Comparison of ENCODE assay signal across 25 mouse cellular contexts in the genomic region with DNA sequence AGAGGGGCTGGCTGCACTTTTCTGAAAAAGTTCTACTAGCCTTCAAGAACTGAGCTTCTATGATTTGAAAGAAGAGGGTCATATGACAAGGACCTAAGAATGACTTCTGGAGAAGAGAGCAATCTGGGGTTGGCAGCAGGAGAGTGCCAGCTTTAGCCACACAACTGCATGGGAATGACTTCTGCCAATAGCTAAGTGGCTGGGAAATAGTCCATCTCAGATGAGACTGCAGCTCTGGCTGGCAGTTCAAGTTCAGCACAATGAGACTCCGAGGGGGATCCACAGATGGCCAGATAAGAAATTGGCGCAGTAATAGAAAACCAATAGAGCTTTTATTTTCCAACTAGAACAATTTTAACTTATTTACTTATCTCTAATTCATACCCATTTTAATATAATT.
"Had no signal": no experiment of that assay in that cellular context is flagged by ENCODE, and none has a peak within 500 bp of the region (broad histone marks: within the 10 kb centered on the region; RNA-seq: fewer than 3 reads in every experiment).

No protein-coding gene starts in this region.

- H3K4me3 ChIP-seq: kidney, embryonic 15.5 days; left cerebral cortex, adult 2 months; limb, embryonic 10.5 days; limb, embryonic 13.5 days; liver, embryonic 12.5 days; liver, embryonic 15.5 days; lung, embryonic 15.5 days; megakaryocyte, embryonic 14.5 days; neural tube, embryonic 12.5 days; neural tube, embryonic 15.5 days; stomach, embryonic 15.5 days had no signal

- H3K4me2 ChIP-seq: kidney, embryonic 15.5 days; limb, embryonic 13.5 days; liver, embryonic 12.5 days; liver, embryonic 15.5 days; lung, embryonic 15.5 days; midbrain, embryonic 11.5 days; neural tube, embryonic 12.5 days; neural tube, embryonic 15.5 days; stomach, embryonic 15.5 days had no signal

- H3K9ac ChIP-seq: kidney, embryonic 15.5 days; limb, embryonic 13.5 days; liver, embryonic 12.5 days; liver, embryonic 15.5 days; lung, embryonic 15.5 days; neural tube, embryonic 12.5 days; neural tube, embryonic 15.5 days; stomach, embryonic 15.5 days had no signal

- DNase-seq: kidney, adult 8-10 months; kidney, postnatal 10 days; kidney, postnatal 36 days; layer of hippocampus, postnatal 36 days; liver; lung, adult 18-20 months; lung, postnatal 10 days; lung, postnatal 36 days; midbrain, embryonic 14.5 days; retina, postnatal 1 day; right cerebral cortex, postnatal 25 days; spleen, adult 18-20 months; thymus, postnatal 25 days had no signal

- ATAC-seq: liver, embryonic 12.5 days had no signal

- H3K4me1 ChIP-seq: kidney, embryonic 15.5 days; limb, embryonic 10.5 days; limb, embryonic 13.5 days; liver, embryonic 12.5 days; liver, embryonic 15.5 days; lung, embryonic 15.5 days; megakaryocyte, embryonic 14.5 days; neural tube, embryonic 12.5 days; neural tube, embryonic 15.5 days; stomach, embryonic 15.5 days had no signal

- H3K27me3 ChIP-seq: kidney, embryonic 15.5 days; limb, embryonic 13.5 days; liver, embryonic 12.5 days; liver, embryonic 15.5 days; lung, embryonic 15.5 days; megakaryocyte, embryonic 14.5 days; neural tube, embryonic 12.5 days; neural tube, embryonic 15.5 days; stomach, embryonic 15.5 days had no signal

- H3K36me3 ChIP-seq: kidney, embryonic 15.5 days; limb, embryonic 10.5 days; limb, embryonic 13.5 days; liver, embryonic 12.5 days; liver, embryonic 15.5 days; lung, embryonic 15.5 days; neural tube, embryonic 12.5 days; neural tube, embryonic 15.5 days; stomach, embryonic 15.5 days had no signal

- H3K27ac ChIP-seq: kidney, embryonic 15.5 days; left cerebral cortex, adult 2 months; limb, embryonic 10.5 days; limb, embryonic 13.5 days; liver, embryonic 12.5 days; liver, embryonic 15.5 days; lung, embryonic 15.5 days; neural tube, embryonic 12.5 days; neural tube, embryonic 15.5 days; stomach, embryonic 15.5 days had no signal

- H3K9me3 ChIP-seq: kidney, embryonic 15.5 days; limb, embryonic 10.5 days; limb, embryonic 13.5 days; liver, embryonic 12.5 days; liver, embryonic 15.5 days; lung, embryonic 15.5 days; megakaryocyte, embryonic 14.5 days; neural tube, embryonic 12.5 days; neural tube, embryonic 15.5 days; stomach, embryonic 15.5 days had no signal
